Mouse (Mus musculus) c-Kit-positive CD71-positive TER-119-positive erythroid progenitor cells, embryonic 14.5 days (primary cell): ENCODE results near the gene Fmo2.

Experiments
- DNase-seq: peaks from one replicate; pipeline ENCODE4 v3.0.0-alpha.2; 2013; ENCODE audit warnings: low spot score

Fmo2 gene

GRCm38 (mm10) chr1:162840211-162840610 is 58.3 kb downstream of the Fmo2 start:
- no peak for DNase-seq

GRCm38 (mm10) chr1:162838976-162839375 is 59.5 kb downstream of the Fmo2 start:
- DNase-seq: no peak

GRCm38 (mm10) chr1:162834342-162834741 is 64.2 kb downstream of the Fmo2 start:
- no peak for DNase-seq

GRCm38 (mm10) chr1:162832574-162832953 is 66.0 kb downstream of the Fmo2 start:
- DNase-seq: no peak

GRCm38 (mm10) chr1:162831838-162832573 is 66.5 kb downstream of the Fmo2 start:
- DNase-seq: no peak
